Mouse (Mus musculus) Muller cell, postnatal 12 days (primary cell): ENCODE results near the gene Tomt.

Source experiments
- DNase-seq: peaks from one replicate; pipeline ENCODE4 v3.0.0-alpha.2; 2015; ENCODE audit errors: inconsistent ontology term

Tomt gene

DNA sequence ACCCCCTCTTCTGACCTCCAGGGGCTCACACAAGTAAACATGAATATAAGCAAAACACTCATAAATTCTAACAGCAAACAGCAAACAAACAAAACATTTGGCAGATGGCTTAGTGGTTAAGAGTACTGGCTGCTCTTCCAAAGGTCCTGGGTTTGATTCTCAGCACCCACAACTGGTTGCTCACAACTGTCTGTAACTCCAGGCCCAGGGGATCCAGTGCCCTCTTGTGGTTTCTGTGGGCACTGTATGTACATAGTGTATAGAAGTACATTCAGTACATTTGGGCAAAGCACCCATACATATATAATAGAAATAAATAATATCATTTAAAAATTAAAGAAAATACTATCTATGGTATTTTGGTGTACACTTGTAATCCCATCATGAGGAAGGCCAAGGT lies 3.3 kb downstream of the Tomt start:
- DNase-seq: no peak

DNA sequence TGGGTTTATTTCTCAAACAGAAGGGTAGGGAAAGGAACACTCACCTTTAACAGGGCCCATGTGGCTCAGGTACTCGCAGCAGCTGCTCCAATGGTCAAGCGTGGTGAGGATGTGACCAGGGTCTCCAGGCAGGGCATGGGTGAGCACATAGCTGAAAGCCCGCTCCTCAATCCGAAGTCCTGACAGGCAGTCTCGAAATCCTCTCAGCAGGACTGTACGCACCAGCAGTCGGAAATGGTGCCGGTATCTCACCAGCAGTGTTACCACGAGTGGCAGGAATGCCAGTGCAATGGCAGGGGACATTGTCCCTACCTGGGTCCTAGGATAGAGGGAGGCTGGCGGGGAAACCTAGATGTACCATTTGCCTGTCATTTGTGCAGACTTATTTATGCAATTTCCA lies 4.2 kb downstream of the Tomt start:
- no peak for DNase-seq

DNA sequence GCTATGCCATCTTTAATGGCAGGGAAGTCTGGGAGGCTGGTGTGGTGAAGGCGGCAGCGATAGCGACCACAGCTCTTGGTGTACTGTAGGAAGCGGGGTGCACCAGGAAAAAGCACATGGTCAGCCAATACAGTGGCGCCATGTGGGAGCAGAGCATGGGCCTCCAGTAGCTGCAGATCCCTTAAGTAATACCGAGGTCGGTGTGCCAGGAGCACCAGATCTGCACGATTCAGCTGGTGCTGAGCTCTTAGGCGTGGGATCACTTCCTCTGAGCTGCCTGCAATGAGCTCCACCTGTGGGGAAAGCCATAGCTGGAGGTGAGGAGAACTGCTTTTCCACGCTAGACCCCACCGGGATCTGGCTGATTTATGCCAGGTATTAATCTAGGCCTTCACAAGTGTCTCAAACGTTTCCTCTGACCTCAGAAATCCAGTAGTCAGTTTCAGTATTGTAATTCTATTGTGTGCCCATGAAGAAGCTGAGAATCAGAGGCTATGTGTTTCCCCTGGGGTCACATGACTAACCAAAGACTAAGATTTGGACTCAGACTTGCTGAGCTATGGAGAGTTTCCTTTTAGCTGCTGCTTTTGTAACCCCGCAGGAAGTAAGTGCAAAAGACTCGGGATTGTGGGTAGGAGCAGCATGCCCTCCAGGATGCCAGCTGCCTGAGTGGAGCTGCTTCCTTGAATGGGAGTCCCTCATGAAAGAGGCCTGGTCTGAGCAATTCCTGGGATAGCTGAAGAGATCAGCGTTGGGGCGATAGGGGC lies 5.6 kb downstream of the Tomt start:
- no peak for DNase-seq

DNA sequence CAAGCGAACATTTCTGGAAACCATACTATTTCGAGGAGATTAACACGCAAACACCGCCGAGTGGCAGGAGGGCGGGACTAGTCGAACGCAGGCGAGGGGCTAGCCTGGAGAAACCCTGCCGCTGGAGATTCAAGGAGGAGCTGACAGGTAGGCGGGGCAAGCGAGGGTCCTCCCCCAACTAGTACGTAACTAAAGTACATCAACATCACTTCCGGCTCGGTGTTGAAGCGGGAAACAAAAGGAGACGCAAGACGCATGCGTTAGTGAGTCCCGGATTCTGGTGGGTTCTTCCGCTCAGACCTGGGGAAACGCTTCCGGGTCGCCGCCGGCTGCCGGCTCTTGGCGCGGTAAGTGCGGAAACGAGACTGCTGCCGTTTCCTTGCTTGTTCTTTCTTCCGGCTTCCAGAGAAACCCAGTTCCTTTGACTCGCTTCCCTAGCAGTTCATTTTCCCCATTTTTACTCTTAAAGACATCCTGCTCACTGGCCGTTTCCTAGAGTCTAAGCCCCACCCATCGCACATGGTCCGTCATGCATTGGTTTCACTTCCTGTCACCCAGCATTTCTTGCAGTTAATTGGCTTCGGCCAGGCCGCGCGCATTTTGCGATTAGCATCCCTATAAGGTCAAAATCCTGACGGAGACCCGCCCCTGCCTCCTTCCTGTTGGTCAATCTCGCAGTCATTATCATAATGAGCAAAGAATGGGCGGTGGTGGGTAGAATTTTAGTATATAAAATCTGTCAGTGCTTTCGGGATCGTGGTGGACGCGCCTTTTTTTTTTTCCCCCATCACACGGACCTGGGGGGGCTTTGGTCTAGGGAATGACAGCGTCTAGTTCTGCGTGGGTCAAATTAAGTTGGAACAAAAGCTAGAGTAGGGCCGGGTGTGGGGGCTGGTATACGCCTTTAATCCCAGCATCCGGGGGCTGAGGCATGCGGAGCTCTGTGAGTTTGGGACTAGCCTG lies 9.8 kb downstream of the Tomt start:
- DNase-seq: peak; percentile 99

DNA sequence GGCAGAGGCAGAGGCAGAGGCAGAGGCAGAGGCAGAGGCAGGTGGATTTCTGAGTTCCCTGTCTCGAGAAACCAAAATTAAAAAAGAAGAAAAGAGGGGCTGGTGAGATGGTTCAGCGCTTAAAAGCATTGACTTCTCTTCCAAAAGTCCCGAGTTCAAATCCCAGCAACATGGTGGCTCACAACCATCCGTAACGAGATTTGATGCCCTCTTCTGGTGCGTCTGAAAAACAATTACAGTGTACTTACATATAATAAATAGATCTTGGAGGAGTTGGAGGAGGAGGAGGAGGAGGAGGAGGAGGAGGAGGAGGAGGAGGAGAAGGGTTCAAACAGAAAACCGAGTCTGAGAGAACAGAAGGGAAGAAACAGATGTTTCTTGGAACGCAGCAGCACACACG lies 10.5 kb downstream of the Tomt start:
- DNase-seq: no peak

DNA sequence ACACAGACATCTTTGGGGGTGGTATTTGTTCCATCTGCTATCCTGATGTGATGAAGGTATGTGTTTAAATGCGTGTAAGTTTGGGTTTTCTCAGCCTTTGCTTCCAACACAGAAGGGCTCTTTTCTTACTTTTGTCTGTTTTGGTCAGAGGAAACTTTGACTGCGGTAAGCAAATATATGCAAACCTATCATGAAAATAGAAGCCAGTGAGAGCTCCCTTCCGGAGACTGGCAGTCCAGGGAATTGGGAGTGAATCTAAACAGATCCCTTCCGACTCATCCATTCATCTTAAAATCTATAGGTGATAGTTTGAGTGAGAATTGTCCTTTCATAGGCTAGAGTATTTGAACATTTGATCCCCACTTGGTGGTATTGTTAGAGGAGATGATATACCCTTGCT lies 17.7 kb downstream of the Tomt start:
- DNase-seq: no peak

DNA sequence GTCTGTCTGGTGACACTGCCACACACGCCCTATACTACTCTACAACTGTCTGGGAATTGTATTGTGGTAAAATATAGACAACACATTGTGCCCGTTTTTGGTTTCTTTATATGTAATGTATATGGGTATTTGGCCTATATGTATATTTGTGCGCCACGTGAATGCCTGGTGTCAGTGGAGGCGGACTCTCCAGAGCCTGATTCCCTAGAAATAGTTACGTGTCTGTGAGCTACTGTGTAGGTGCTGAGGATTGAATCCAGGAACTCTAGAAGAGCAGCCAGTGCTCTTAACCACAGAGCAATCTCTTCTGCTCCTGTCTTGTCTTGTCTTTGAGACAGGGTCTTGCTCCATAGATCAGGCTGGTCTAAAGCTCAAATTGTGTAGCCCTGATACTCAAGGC lies 19.9 kb downstream of the Tomt start:
- DNase-seq: no peak

DNA sequence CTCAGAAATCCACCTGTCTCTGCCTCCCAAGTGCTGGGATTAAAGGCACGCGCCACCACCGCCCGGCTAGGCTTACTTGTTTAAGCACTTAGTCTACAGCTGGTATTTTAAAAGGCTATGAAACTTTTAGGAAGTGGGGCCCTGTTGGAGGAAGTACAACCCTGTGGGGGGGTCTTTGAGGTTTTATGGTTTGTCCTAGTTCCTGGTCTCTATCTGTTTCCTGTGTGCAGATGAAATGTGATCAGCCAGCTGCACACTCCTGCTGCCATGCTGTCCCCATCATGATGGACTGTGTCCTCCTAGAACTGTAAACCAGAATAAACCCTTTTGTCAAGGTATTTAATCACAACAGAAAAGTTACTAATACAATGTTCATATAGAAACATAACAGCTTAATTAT lies 22.0 kb downstream of the Tomt start:
- DNase-seq: no peak

DNA sequence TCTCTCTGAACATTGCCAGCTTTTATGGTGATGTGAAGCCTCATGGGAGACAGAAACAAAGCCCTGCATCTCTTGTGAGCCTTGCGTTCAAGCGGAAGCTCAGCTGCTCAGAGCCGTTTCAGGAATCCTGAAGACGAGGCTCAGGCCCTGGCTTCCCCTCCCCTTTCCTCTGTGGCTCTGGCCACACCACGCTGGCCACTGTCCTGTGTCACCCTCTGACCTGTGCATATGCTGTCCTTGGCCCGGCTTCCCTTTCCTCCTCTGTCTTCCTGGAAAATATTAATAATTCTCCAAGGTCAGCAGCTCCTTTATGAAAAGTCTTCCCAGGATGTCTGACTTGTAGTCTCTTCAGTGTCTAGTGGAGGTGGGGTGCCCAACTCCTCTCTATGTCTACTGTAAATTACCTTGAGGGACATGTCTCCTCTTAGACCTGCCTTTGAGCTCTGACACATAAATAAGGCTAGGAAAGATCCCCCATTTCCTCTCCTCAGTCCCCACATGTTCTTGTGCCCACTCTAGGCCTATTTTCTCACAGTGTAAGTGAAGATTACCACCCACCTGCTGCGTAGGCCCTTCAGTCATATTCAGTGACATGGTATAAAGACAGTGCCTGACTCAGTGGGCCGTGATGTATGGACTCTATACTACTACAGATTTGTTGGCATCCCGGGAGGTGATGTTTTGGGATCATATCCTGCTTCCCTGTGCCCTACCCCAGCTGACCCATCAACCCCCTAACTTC lies 23.6 kb downstream of the Tomt start:
- no peak for DNase-seq

DNA sequence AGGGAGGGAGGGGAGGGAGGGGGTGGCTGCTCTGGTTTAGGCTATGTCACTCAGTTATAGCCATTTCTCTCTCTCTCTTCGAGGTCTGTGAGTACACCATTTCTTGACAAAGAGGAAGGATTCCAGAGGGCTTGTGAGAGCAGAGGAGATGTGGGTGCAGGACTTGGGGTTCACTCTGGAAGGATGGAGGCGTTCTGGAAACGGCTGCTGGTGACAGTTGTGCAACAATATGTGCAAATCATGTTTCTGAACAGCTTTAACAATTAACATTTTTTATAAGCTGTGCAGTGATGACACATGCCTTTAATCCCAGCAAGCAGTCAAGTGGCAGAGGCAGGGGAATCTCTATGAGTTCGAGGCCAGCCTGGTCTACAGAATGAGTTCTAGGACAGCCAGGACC lies 25.3 kb downstream of the Tomt start:
- DNase-seq: no peak

DNA sequence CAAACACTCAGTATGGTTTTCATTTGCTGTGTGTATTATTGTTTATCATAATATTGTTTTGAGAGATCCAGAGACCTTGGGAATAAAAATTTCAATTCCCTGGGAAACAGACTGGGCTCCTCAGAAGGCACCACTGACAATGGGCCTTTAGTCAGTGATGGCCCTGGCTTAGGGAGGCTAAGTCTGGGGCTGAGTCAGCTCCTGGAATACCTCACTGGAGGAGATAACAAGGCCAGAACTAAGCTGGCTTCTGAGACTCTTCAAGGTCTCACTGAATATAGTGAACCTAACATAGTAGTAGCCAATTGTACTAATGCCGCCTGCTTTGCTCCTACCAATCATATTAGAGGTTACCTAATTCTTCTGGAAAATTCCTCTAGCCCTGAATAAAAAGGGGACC lies 30.2 kb downstream of the Tomt start:
- no peak for DNase-seq

DNA sequence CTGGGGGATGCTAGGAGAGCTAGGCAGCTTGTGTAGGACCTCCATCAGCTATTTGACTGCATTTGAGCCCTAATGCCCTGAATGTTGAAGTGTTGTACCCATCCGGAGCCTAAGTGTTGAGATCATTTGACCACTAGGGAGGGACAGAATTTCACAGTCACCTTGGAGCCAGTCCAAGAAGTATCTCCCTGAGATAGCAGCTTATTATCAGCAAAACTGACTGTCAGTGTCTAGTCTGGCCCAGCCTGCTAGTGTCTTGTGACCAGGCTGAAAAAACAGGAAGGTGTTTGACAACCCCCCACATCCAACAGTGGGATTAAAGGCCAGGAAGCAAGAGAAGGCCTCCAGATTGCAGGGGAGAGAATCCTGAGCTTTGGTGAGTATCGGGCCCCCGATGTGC lies 34.9 kb downstream of the Tomt start:
- DNase-seq: no peak

DNA sequence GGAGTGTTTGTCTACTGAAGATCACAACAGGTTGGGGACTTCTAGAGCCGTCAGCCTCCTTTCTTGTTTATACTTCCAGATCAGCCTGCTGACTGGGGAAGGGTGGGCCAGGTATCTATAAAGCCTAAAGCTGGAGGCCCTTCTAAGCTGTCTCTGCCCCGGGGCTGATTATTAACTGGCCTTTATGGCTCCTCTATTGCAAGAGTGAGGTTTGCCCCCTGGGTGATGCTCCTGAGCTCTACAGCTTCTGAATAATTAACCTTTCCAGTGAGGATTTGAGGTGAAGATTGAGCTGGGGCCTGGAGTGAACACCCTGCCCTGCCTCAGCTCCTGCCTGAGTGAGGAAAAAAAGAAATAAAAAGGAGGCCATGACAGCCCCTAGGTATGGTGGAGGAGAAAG lies 35.5 kb downstream of the Tomt start, which contains the start of gene Folr1:
TSS of gene Folr1 (minus strand) at position 160 of the 400 bp plus-strand sequence.
- no peak for DNase-seq

DNA sequence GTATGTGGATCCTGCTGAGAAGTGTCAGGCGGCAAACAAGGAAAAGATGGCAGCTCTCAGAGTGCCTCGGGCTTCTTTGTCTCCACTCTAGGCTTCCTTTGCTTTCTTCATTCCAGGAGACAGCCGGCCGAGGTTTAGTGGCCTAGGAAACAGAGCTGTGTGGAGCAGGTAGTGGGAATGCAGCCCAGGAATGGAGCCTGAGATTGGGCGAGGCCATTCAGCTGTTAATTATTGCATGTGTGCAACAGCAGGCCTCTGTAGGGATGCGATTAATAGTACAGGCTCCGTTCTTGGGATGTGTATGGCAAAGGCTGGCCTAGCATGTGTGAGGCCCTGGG lies 37.0 kb downstream of the Tomt start:
- peak; percentile 18 for DNase-seq

DNA sequence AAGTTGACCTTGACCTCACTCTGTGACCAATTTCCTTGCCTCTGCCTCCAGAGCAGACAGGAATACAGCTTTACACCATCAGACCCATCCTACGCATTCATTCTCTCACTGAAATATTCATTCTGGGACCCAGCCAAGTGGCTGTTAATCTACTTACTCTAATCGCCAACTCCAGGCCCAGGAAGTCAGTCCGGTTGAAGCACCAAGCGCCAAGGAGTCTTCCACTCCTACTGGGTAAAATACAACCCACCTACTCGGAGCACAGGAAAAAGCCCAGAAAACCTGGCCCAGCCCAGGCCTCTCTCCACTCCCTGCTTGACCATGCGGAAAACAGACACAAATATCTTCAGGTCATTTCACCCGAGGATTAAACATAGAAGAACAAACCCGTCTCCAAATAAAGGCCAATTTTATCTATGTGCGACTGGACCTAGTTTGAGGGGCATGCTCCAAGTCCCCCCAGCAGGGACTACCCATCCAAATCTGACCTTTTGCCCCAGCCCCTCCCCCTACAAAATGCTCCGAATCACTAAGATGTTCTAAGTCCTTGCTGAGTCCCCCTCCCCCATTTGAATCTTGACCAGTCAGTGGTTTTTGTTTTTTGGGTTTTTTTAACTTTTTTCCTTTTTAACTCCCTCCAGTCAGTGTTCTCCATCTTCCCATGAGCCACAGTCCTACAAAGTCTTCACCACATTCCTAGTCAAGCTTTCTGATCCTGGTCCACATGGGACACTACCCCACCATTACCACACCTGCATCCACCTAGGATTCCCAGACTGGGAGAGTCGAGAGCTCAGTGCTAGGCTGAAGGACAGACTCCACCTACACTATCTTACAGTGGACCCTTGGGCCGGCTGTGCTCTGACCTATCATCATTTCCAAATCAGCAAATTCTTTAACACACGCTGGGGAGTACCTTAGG lies 37.7 kb downstream of the Tomt start:
- DNase-seq: peak; percentile 58

DNA sequence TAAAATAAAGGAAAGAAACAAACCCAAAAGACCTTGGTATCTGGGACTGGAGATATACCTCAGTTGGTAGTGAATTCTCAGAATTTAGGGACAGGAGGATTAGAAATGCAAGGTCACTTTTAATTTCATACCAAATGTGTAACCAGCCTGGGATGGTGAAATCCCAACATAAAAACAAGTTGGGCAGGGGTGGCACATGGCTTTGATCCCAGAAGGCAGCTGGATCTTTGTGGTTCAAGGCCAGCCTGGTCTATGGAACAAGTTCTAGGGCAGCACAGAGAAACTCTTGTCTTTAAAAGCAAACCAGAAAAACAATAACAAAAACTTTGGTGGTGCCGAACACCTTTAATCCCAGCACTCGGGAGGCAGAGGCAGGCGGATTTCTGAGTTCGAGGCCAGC lies 38.7 kb downstream of the Tomt start:
- DNase-seq: no peak

DNA sequence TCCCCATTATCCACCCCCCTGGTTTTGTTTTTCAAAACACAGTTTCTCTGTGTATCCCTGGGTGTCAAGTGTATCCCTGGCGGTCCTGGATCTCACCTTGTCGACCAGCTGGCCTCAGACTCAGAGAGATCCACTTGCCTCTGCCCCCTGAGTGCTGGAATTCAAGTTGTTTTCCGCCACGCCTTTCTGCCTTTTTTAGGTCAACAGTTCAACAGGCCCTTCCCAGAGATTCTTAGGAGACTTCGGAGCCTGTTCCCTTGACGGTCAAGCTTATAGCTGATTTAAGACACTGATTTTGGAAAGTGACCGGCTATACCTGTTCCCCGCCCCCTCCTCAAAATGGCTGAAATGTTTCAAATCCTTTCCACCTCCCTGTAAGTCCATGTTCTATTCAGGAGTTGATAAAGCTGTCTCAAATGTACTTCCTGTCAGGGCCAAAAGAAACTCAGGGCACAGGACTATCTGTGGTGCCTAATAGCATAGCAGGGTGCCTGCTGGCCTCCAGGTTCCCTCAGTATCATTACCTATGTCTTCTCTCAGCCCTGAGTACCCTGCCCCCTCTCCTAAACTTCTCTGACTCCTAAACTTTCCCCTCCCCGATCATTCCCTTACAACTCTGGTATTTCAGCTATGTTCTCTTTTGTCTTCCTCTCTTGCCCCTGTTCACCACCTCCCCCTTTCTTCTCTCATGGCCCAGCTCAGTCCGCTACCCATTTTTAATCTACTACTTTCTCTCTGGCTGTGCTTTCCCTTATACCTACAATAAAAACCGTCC lies 39.5 kb downstream of the Tomt start:
- DNase-seq: peak; percentile 14

DNA sequence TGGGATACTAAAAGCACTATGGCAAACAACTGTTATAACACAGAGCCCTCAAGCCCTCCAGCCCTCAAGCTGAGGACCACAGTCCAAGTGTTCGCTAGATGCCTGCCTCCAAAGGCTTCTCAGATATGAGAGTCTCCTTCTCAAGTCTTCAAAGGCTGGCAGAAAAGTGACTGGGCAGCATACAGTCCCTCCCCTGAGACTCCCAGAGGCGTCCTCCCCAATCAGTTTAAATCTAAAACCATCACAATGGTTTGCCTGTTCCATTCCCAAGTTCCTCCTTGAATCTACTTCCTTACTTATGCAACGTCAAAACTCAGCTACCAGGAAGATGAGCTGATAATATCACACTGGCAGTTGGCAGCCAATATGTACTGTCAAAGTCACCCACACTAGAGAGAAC lies 42.7 kb downstream of the Tomt start, which contains the start of gene Anapc15:
TSS of gene Anapc15 (plus strand) at position 301 of the 400 bp plus-strand sequence.
- no peak for DNase-seq

DNA sequence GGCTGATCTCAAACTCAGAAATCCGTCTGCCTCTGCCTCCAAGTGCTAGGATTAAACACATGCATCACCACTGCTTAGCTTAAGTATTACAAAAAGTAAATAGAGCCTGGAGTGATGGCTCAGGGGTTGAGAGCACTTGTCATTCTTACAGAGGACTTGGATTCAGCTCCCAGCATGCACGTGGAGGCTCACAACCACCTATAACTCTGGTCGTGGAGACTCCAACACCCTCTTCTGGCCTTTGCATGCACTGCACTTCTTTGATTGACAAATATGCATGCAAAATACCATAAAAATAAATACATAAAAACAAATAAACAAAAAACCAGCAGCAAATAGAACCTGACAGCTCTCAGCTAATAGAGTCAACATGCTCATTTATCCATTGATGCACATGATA lies 43.9 kb downstream of the Tomt start:
- no peak for DNase-seq

DNA sequence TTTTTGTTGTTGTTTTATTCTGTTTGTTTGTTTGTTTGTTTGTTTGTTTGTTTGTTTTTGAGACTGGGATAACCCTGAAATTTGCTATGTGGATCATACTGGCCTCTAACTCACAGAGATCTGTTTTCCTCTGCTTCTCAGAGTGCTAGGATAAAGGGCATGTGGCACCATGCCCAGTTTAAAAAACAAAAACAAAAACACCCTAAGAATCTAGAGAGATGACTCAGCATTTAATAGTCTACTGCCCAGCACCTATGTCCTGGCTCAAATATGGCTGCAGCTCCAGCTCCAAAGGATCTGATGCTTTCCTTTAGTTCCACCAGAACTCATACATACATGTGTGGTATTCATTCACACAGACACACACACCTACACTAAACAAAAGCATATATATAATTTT lies 45.2 kb downstream of the Tomt start:
- no peak for DNase-seq
